Mouse (Mus musculus) spleen, adult 2 months (tissue): Measurements from ENCODE around the gene Itga5. TPM values are rescaled to one million over a fixed set of nuclear protein-coding genes. Genes with fewer than 3 reads are reported as not detected.

Source experiments
- DNase-seq, 2 experiments: peaks; one replicate each; pipeline versions ENCODE4 v3.0.0 to v3.0.0-alpha.2; 2012 to 2021; ENCODE audit warnings: low spot score in 2 of 2, low read depth in 1 of 2
- H3K27ac ChIP-seq: fragments of 200-500 bp; 2 replicates; pipeline ENCODE4 v1.5.1; 2012; ENCODE audit warnings: low read length, inconsistent platforms; ENCODE audit not compliant: insufficient read depth
- H3K27me3 ChIP-seq: fragments of 200-500 bp; 2 replicates; pipeline ENCODE4 v1.6.1; 2012; ENCODE audit warnings: mild to moderate bottlenecking, moderate library complexity, low read length, inconsistent platforms; ENCODE audit not compliant: control insufficient read depth, insufficient read depth
- H3K36me3 ChIP-seq: fragments of 200-500 bp; 2 replicates; pipeline ENCODE4 v1.6.1; 2012; ENCODE audit warnings: mild to moderate bottlenecking, low read length, inconsistent platforms; ENCODE audit not compliant: control insufficient read depth, insufficient read depth
- H3K4me1 ChIP-seq: fragments of 200-500 bp; 2 replicates; pipeline ENCODE4 v1.6.1; 2011; ENCODE audit warnings: inconsistent platforms; ENCODE audit not compliant: control insufficient read depth, insufficient read depth, insufficient read length
- H3K4me3 ChIP-seq: fragments of 200-500 bp; 2 replicates; pipeline ENCODE4 v1.5.1; 2011; ENCODE audit warnings: mild to moderate bottlenecking, inconsistent platforms; ENCODE audit not compliant: insufficient read depth, insufficient read length; ENCODE audit errors: extremely low read depth
- CTCF ChIP-seq: fragments of 200-500 bp; IDR thresholded peaks from 2 replicates; pipeline ENCODE4 v1.5.1; 2011; ENCODE audit warnings: mild to moderate bottlenecking, inconsistent platforms; ENCODE audit not compliant: insufficient read depth, insufficient read length, insufficient replicate concordance; ENCODE audit errors: extremely low read depth
- POLR2A ChIP-seq: fragments of 200-500 bp; IDR thresholded peaks from 2 replicates; pipeline ENCODE4 v1.6.1; 2011; ENCODE audit warnings: low read depth, low read length, inconsistent platforms
- WGBS: fragments of 180-500 bp; shearing (Covaris S2); methylation state at CpG from one replicate; pipeline ENCODE4 v1.1.7; 2018; 5-methylcytosine and 5-hydroxymethylcytosine counted together
- polyA plus RNA-seq: library from polyadenylated mRNA; depleted of rRNA; stranded (reverse); fragments of >200 nt; gene quantifications from 2 replicates; pipeline ENCODE4 v1.2.3, GENCODE M21; 2012

Itga5 gene
- polyA plus RNA-seq, 1 experiment = 8.0 TPM

DNA sequence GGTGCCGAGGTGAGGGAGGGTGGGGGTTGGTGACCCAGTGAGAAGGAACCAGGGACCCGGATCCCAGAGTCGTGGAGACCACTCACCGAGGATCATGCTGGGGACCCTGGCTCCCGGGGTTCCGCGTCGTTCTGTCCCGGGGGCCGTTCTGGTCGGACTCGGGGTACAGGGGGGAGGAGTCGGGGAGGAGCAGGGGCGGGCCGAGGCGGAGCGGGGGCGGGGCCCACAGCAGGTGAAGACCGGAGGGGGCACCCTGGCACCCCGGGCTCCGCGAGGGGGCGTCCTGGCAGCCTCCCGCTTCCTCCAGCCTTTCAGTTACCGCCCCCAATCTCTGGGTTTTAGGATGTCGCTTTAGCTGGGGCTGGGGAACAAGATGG is 26.6 kb downstream of the Itga5 start, which contains the start of gene Zfp385a:
Zfp385a (minus strand) TSS at position 133 of the 377 bp plus-strand sequence.
- Histone ChIP-seq H3K36me3 (no peaks in the 10 kb centered on the region), H3K4me1 (peaks cover 11% of the 10 kb centered on the region; the same call in 1 of the 2 replicates), H3K27ac (no peak within 1 kb of the TSS), H3K4me3 (peak within 1 kb of the TSS; percentile 71), H3K27me3 (no peaks in the 10 kb centered on the region)
- 2% methylated on average over 24 of the region's 26 CpGs for WGBS
- TF ChIP-seq POLR2A = no peak
- TF ChIP-seq CTCF = peak; percentile 8; the same call in 1 of the 2 replicates
- DNase-seq = peak; percentile 34 to 68

GRCm38 (mm10) chr15:103339166-103339960 is 27.2 kb downstream of the Itga5 start:
- H3K4me1 ChIP-seq = peaks cover 14% of the 10 kb centered on the region; the same call in 1 of the 2 replicates
- no peak for DNase-seq
- H3K36me3 ChIP-seq = no peaks in the 10 kb centered on the region
- TF ChIP-seq CTCF = no peak
- TF ChIP-seq POLR2A = no peak
- H3K27ac ChIP-seq = no peak overlapping the region
- H3K27me3 ChIP-seq = no peaks in the 10 kb centered on the region
- peak overlapping the region; percentile 71 for H3K4me3 ChIP-seq
- WGBS = 14% methylated on average over 31 of the region's 31 CpGs

DNA sequence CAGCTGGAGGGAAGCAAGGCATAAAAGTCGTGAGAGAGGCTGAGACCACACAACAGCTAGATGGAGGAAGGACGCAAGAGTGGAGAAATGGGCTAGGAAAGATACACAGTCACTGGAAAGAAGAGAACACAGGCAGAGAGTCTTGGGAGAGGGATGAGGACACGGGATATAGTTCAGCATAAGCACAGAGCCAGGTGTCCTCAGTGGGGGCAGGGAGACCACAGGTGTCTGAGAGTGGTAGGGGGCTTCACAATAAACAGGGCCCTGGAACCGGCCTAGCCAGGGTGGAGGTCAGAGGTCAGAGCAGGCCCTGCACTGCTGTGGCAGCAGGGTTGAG is 27.8 kb downstream of the Itga5 start:
- TF ChIP-seq CTCF (no peak), POLR2A (no peak)
- Histone ChIP-seq H3K36me3 (no peaks in the 10 kb centered on the region), H3K27me3 (no peaks in the 10 kb centered on the region), H3K4me3 (peak overlapping the region; percentile 71; the same call in 1 of the 2 replicates), H3K27ac (no peak overlapping the region), H3K4me1 (peaks cover 20% of the 10 kb centered on the region; the same call in 1 of the 2 replicates)
- 59% methylated on average over 4 of the region's 4 CpGs for WGBS
- no peak for DNase-seq

GRCm38 (mm10) chr15:103336996-103337667 is 29.4 kb downstream of the Itga5 start:
- TF ChIP-seq CTCF = no peak
- no peak for TF ChIP-seq POLR2A
- DNase-seq = no peak
- H3K27ac ChIP-seq = no peak overlapping the region
- H3K4me3 ChIP-seq = no peak overlapping the region
- no peaks in the 10 kb centered on the region for H3K36me3 ChIP-seq
- WGBS = 49% methylated on average over 11 of the region's 11 CpGs
- no peaks in the 10 kb centered on the region for H3K27me3 ChIP-seq
- peaks cover 25% of the 10 kb centered on the region; the same call in 1 of the 2 replicates for H3K4me1 ChIP-seq

DNA sequence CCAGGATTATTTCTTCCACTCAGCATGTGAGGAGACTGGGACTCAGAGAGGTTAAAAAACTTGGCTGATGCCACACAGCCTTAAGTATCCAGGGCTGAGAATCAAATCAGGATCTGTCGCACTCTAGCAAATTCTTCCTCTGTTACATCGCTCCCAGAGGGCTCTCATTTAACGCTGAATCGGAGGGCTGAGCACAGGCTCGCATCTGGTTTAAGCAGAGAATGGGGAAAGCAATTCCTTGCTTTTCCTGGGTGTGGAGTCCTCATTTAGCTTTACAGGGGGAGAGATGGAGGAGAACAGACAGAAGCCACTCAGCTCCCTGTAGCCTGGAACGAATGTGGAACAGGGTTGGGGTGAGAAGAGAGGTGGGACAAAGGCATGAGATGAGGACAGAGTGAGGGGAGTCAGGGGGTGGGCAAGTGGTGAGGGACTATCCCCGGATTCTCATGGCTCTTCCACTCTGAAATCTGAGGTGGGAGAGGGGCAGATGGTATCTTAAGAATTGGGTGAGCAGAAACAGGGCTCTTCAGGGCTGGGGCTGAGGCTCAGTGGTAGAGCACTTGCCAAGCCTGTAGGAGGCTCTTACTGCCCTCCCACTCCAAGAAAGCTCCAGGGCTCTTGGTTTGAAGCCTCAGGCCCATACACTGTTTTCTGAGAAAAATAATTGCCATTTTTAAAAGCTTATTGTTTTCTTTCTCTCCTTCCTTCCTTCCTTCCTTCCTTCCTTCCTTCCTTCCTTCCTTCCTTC is 30.9 kb downstream of the Itga5 start:
- WGBS = 87% methylated on average over 7 of the region's 7 CpGs
- Histone ChIP-seq H3K27ac (no peak overlapping the region), H3K4me3 (no peak overlapping the region), H3K27me3 (no peaks in the 10 kb centered on the region), H3K4me1 (peaks cover 27% of the 10 kb centered on the region; the same call in 1 of the 2 replicates), H3K36me3 (no peaks in the 10 kb centered on the region)
- no peak for DNase-seq
- no peak for TF ChIP-seq POLR2A
- TF ChIP-seq CTCF = no peak

DNA sequence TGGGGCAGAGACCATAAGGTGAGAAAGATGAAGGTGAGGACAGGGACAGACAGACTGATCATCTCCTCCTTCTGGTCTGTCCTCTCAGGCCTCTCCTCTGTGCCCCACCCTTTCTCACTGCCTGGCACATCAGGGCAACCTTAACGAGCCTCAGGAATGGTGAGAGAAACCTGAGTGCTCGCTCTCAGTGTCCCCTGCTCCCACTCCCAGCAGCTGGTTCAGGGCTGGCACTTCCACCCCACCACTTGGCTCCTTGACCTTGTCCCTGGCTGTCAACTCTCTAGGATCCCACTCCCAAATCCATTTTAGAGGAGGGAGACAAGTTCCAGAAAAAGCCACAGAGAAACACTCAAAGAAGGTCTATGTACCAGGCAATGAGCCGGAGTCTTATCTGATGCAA is 31.5 kb downstream of the Itga5 start:
- 81% methylated on average over 3 of the region's 3 CpGs for WGBS
- TF ChIP-seq POLR2A (no peak), CTCF (no peak)

More for the DNA sequence above, 31.5 kb downstream of the Itga5 start:
- H3K36me3 ChIP-seq = no peaks in the 10 kb centered on the region
- no peaks in the 10 kb centered on the region for H3K27me3 ChIP-seq
- no peak for DNase-seq
- H3K4me3 ChIP-seq = no peak overlapping the region
- peaks cover 25% of the 10 kb centered on the region; the same call in 1 of the 2 replicates for H3K4me1 ChIP-seq
- H3K27ac ChIP-seq = no peak overlapping the region
